Mouse (Mus musculus): ENCODE data around the gene Ikbke. TPM values are rescaled to one million over a fixed set of nuclear protein-coding genes. Genes with fewer than 3 reads are reported as not detected.
A peak's percentile ranks its signal among the peaks of the same experiment; 100 is the strongest.

Gene Ikbke
- polyA plus RNA-seq, 1 experiment from 2014 or later = 0.91 TPM

GRCm38 (mm10) chr1:131246433-131247395, 32.7 kb downstream of the Ikbke start:
- Histone ChIP-seq H3K27me3 (replicated peaks; ENCODE audit: control insufficient read depth, insufficient read depth, low read length) (peaks cover 10% of the 10 kb centered on the region), H3K4me1 (replicated peaks; ENCODE audit: control insufficient read depth, insufficient read depth, low read length) (peaks cover 17% of the 10 kb centered on the region), H3K9me3 (ENCODE audit: control insufficient read depth, low read length) (no peaks in the 10 kb centered on the region), H3K4me2 (ENCODE audit: low read length) (peak overlapping the region; percentile 26), H3K36me3 (ENCODE audit: control insufficient read depth, insufficient read depth) (no peaks in the 10 kb centered on the region), H3K9ac (replicated peaks; ENCODE audit: low read depth, low read length) (0 out of 2 replicates have a peak overlapping the region, but pooled peaks have one; percentile 13), H3K27ac (ENCODE audit: low read length) (no peak overlapping the region), H3K4me3 (replicated peaks; ENCODE audit: low read length) (no peak overlapping the region)
- ATAC-seq = peak; percentile 27
- WGBS = 11% methylated on average over 7 of the region's 7 CpGs

GRCm38 (mm10) chr1:131245926-131246325, 33.5 kb downstream of the Ikbke start:
- H3K36me3 ChIP-seq (ENCODE audit: control insufficient read depth, insufficient read depth) = no peaks in the 10 kb centered on the region
- no peaks in the 10 kb centered on the region for H3K9me3 ChIP-seq (ENCODE audit: control insufficient read depth, low read length)
- 9% methylated on average over 9 of the region's 9 CpGs for WGBS
- peak overlapping the region; percentile 77 for H3K4me3 ChIP-seq (replicated peaks; ENCODE audit: low read length)
- peak; percentile 57 for ATAC-seq
- H3K4me2 ChIP-seq (ENCODE audit: low read length) = peak overlapping the region; percentile 95
- H3K9ac ChIP-seq (replicated peaks; ENCODE audit: low read depth, low read length) = no peak overlapping the region
- peaks cover 10% of the 10 kb centered on the region for H3K27me3 ChIP-seq (replicated peaks; ENCODE audit: control insufficient read depth, insufficient read depth, low read length)
- no peak overlapping the region for H3K27ac ChIP-seq (ENCODE audit: low read length)
- peaks cover 17% of the 10 kb centered on the region for H3K4me1 ChIP-seq (replicated peaks; ENCODE audit: control insufficient read depth, insufficient read depth, low read length)

GRCm38 (mm10) chr1:131245089-131245856, 34.1 kb downstream of the Ikbke start, which contains the start of gene Rassf5:
TSS of gene Rassf5 (minus strand) at chr1:131245258.
- Histone ChIP-seq H3K4me1 (replicated peaks; ENCODE audit: control insufficient read depth, insufficient read depth, low read length) (peaks cover 17% of the 10 kb centered on the region), H3K36me3 (ENCODE audit: control insufficient read depth, insufficient read depth) (no peaks in the 10 kb centered on the region), H3K9ac (replicated peaks; ENCODE audit: low read depth, low read length) (peak within 1 kb of the TSS; percentile 78), H3K27ac (ENCODE audit: low read length) (no peak within 1 kb of the TSS), H3K4me3 (replicated peaks; ENCODE audit: low read length) (peak within 1 kb of the TSS; percentile 77), H3K4me2 (ENCODE audit: low read length) (peak within 1 kb of the TSS; percentile 95), H3K27me3 (replicated peaks; ENCODE audit: control insufficient read depth, insufficient read depth, low read length) (peaks cover 10% of the 10 kb centered on the region), H3K9me3 (ENCODE audit: control insufficient read depth, low read length) (no peaks in the 10 kb centered on the region)
- peak; percentile 45 for ATAC-seq
- WGBS = under 1% methylated on average over 55 of the region's 60 CpGs

- no peaks in the 10 kb centered on the region for H3K9me3 ChIP-seq (ENCODE audit: control insufficient read depth, low read length)
- peak; percentile 65 for ATAC-seq
- peak overlapping the region; percentile 78 for H3K9ac ChIP-seq (replicated peaks; ENCODE audit: low read depth, low read length)
- no peaks in the 10 kb centered on the region for H3K36me3 ChIP-seq (ENCODE audit: control insufficient read depth, insufficient read depth)
- WGBS = under 1% methylated on average over 53 of the region's 57 CpGs
- H3K4me3 ChIP-seq (replicated peaks; ENCODE audit: low read length) = peak overlapping the region; percentile 77
- H3K27ac ChIP-seq (ENCODE audit: low read length) = no peak overlapping the region
- peak overlapping the region; percentile 95 for H3K4me2 ChIP-seq (ENCODE audit: low read length)
- H3K27me3 ChIP-seq (replicated peaks; ENCODE audit: control insufficient read depth, insufficient read depth, low read length) = peaks cover 10% of the 10 kb centered on the region
- peaks cover 17% of the 10 kb centered on the region for H3K4me1 ChIP-seq (replicated peaks; ENCODE audit: control insufficient read depth, insufficient read depth, low read length)
Observed at GRCm38 (mm10) chr1:131244536-131245088, 34.8 kb downstream of the Ikbke start.

GRCm38 (mm10) chr1:131242956-131243355, 36.5 kb downstream of the Ikbke start:
- Histone ChIP-seq H3K27ac (ENCODE audit: low read length) (no peak overlapping the region), H3K9ac (replicated peaks; ENCODE audit: low read depth, low read length) (no peak overlapping the region), H3K36me3 (ENCODE audit: control insufficient read depth, insufficient read depth) (no peaks in the 10 kb centered on the region), H3K4me3 (replicated peaks; ENCODE audit: low read length) (no peak overlapping the region), H3K9me3 (ENCODE audit: control insufficient read depth, low read length) (no peaks in the 10 kb centered on the region), H3K27me3 (replicated peaks; ENCODE audit: control insufficient read depth, insufficient read depth, low read length) (peaks cover 10% of the 10 kb centered on the region), H3K4me2 (ENCODE audit: low read length) (no peak overlapping the region), H3K4me1 (replicated peaks; ENCODE audit: control insufficient read depth, insufficient read depth, low read length) (peaks cover 17% of the 10 kb centered on the region)
- WGBS = 66% methylated on average over 6 of the region's 6 CpGs
- no peak for ATAC-seq

- peaks cover 4% of the 10 kb centered on the region for H3K4me1 ChIP-seq (replicated peaks; ENCODE audit: control insufficient read depth, insufficient read depth, low read length)
- H3K27ac ChIP-seq (ENCODE audit: low read length) = no peak overlapping the region
Observed at GRCm38 (mm10) chr1:131239576-131240193, 39.7 kb downstream of the Ikbke start.

GRCm38 (mm10) chr1:131238931-131239381, 40.5 kb downstream of the Ikbke start:
- 70% methylated on average over 8 of the region's 8 CpGs for WGBS
- H3K4me3 ChIP-seq (replicated peaks; ENCODE audit: low read length) = no peak overlapping the region
- H3K9me3 ChIP-seq (ENCODE audit: control insufficient read depth, low read length) = no peaks in the 10 kb centered on the region
- H3K27ac ChIP-seq (ENCODE audit: low read length) = no peak overlapping the region
- H3K9ac ChIP-seq (replicated peaks; ENCODE audit: low read depth, low read length) = no peak overlapping the region
- no peaks in the 10 kb centered on the region for H3K4me1 ChIP-seq (replicated peaks; ENCODE audit: control insufficient read depth, insufficient read depth, low read length)
- no peak for ATAC-seq
- peaks cover 9% of the 10 kb centered on the region for H3K27me3 ChIP-seq (replicated peaks; ENCODE audit: control insufficient read depth, insufficient read depth, low read length)
- no peaks in the 10 kb centered on the region for H3K36me3 ChIP-seq (ENCODE audit: control insufficient read depth, insufficient read depth)
- H3K4me2 ChIP-seq (ENCODE audit: low read length) = no peak overlapping the region

More at GRCm38 (mm10) chr1:131239576-131240193, 39.7 kb downstream of the Ikbke start:
- Histone ChIP-seq H3K27me3 (replicated peaks; ENCODE audit: control insufficient read depth, insufficient read depth, low read length) (peaks cover 10% of the 10 kb centered on the region), H3K9me3 (ENCODE audit: control insufficient read depth, low read length) (no peaks in the 10 kb centered on the region), H3K9ac (replicated peaks; ENCODE audit: low read depth, low read length) (no peak overlapping the region), H3K4me2 (ENCODE audit: low read length) (no peak overlapping the region), H3K4me3 (replicated peaks; ENCODE audit: low read length) (no peak overlapping the region), H3K36me3 (ENCODE audit: control insufficient read depth, insufficient read depth) (no peaks in the 10 kb centered on the region)
- 41% methylated on average over 12 of the region's 12 CpGs for WGBS
- ATAC-seq = no peak; the same call in 1 of the 2 replicates

- H3K27ac ChIP-seq (ENCODE audit: low read length) = no peak overlapping the region
- no peaks in the 10 kb centered on the region for H3K36me3 ChIP-seq (ENCODE audit: control insufficient read depth, insufficient read depth)
- no peak overlapping the region for H3K4me3 ChIP-seq (replicated peaks; ENCODE audit: low read length)
- no peaks in the 10 kb centered on the region for H3K4me1 ChIP-seq (replicated peaks; ENCODE audit: control insufficient read depth, insufficient read depth, low read length)
- 73% methylated on average over 7 of the region's 7 CpGs for WGBS
- no peaks in the 10 kb centered on the region for H3K27me3 ChIP-seq (replicated peaks; ENCODE audit: control insufficient read depth, insufficient read depth, low read length)
- H3K9ac ChIP-seq (replicated peaks; ENCODE audit: low read depth, low read length) = no peak overlapping the region
- no peak for ATAC-seq
- no peak overlapping the region for H3K4me2 ChIP-seq (ENCODE audit: low read length)
- no peaks in the 10 kb centered on the region for H3K9me3 ChIP-seq (ENCODE audit: control insufficient read depth, low read length)
Observed at GRCm38 (mm10) chr1:131236077-131236476, 43.3 kb downstream of the Ikbke start.

Measured in forebrain, embryonic 16.5 days (tissue).